Comparison of ENCODE assay signal across 17 mouse cellular contexts in the genomic region with DNA sequence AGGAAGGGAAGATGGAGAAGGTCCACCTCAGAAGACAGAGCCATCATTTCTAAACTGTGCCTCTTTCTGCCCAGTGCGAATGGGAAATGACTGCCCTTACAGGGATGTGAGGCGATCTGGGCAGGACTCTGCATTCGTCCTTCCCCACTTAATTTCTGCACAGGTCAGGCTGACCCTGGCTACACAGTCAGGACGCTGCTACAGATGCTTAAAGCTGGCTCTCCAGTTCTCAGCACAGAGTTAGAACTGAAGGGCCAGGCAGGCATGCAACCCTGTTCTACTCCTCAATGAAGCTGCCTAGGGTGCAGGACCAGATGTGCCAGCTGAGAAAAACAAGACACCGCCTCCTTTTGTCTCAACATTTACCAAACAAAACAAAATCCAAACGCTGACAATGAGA.
"Had no signal": no experiment of that assay in that cellular context is flagged by ENCODE, and none has a peak within 500 bp of the region (broad histone marks: within the 10 kb centered on the region; RNA-seq: fewer than 3 reads in every experiment).

No protein-coding gene starts in this region.

- H3K9ac ChIP-seq: liver, embryonic 13.5 days; liver, embryonic 15.5 days; liver, postnatal 0 days; lung, embryonic 15.5 days; midbrain, embryonic 12.5 days; midbrain, embryonic 15.5 days; neural tube, embryonic 12.5 days; stomach, embryonic 15.5 days had no signal

- H3K9me3 ChIP-seq: liver, embryonic 13.5 days; liver, embryonic 15.5 days; lung, embryonic 15.5 days; midbrain, embryonic 12.5 days; midbrain, embryonic 15.5 days; neural tube, embryonic 12.5 days; stomach, embryonic 15.5 days had no signal

- H3K27me3 ChIP-seq: liver, embryonic 13.5 days; liver, embryonic 15.5 days; lung, embryonic 15.5 days; megakaryocyte, embryonic 14.5 days; midbrain, embryonic 12.5 days; midbrain, embryonic 15.5 days; neural tube, embryonic 12.5 days; stomach, embryonic 15.5 days had no signal

- ATAC-seq: liver, postnatal 0 days; midbrain, embryonic 15.5 days had no signal

- H3K27ac ChIP-seq: liver, embryonic 13.5 days; liver, embryonic 15.5 days; lung, embryonic 15.5 days; macrophage; midbrain, embryonic 12.5 days; midbrain, embryonic 15.5 days; neural tube, embryonic 12.5 days; stomach, embryonic 15.5 days; stomach, postnatal 0 days had no signal

- DNase-seq: liver, embryonic 13.5 days; liver, postnatal 0 days; lung, postnatal 14 days; lung, postnatal 36 days; right cerebral cortex, postnatal 14 days; thymus, adult 2 months; thymus, postnatal 25 days; thymus, postnatal 4 days had no signal

- H3K4me1 ChIP-seq: neural tube, embryonic 12.5 days; stomach, embryonic 15.5 days had no signal

- H3K4me2 ChIP-seq: liver, embryonic 13.5 days; liver, embryonic 15.5 days; lung, embryonic 15.5 days; midbrain, embryonic 12.5 days; midbrain, embryonic 15.5 days; neural tube, embryonic 12.5 days; stomach, embryonic 15.5 days had no signal

- H3K36me3 ChIP-seq: liver, embryonic 13.5 days; liver, embryonic 15.5 days; lung, embryonic 15.5 days; midbrain, embryonic 12.5 days; midbrain, embryonic 15.5 days; neural tube, embryonic 12.5 days; stomach, embryonic 15.5 days had no signal

- H3K4me3 ChIP-seq: liver, embryonic 13.5 days; liver, embryonic 15.5 days; lung, embryonic 15.5 days; megakaryocyte, embryonic 14.5 days; midbrain, embryonic 12.5 days; midbrain, embryonic 15.5 days; neural tube, embryonic 12.5 days; stomach, embryonic 15.5 days had no signal
